Mouse (Mus musculus) ovary, postnatal 36 days (tissue): ENCODE results near the gene Fxyd7.

Experiments
- DNase-seq: peaks from one replicate; pipeline ENCODE4 v3.0.0; 2022; ENCODE audit warnings: low spot score, mixed read lengths

The Fxyd7 gene

DNA sequence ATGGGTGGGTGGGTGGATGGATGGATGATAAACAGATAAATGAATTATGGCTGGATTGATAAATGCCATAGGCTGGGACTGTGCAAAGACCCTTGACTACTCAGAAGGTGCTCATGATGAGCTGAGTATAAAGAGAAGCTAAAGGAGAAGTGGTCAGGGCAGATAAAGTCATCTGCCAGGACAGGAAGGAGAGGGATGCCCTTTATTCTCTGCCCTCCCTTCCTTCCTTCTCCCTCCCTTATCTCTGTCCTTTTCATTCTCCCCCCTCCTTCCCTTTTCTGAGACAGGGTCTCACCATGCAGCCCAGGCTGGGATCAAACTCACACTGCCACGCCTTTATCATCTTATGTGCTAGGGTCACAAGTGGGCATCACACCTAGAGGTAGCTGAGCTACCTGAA, 43.5 kb downstream of the Fxyd7 start:
- DNase-seq: no peak

DNA sequence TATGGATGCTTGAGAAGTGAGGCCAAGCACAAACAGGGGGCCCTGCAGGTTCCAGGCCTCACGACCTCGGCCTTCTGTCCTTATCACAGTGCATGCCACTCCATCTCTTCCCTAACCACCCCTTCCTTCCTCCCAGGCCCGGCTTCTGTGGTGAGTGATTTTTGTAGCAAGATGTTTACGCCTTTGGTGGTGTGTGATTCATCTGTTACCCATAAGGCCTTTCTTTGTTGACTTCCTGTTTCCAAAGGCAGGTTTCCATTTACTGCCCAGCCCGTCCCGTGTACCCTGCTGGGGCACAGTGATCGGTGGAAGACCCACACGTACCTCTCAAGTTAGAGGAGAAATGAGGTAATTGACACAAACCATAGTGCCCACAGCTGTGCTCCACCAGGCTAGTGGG, 48.6 kb downstream of the Fxyd7 start:
- no peak for DNase-seq

DNA sequence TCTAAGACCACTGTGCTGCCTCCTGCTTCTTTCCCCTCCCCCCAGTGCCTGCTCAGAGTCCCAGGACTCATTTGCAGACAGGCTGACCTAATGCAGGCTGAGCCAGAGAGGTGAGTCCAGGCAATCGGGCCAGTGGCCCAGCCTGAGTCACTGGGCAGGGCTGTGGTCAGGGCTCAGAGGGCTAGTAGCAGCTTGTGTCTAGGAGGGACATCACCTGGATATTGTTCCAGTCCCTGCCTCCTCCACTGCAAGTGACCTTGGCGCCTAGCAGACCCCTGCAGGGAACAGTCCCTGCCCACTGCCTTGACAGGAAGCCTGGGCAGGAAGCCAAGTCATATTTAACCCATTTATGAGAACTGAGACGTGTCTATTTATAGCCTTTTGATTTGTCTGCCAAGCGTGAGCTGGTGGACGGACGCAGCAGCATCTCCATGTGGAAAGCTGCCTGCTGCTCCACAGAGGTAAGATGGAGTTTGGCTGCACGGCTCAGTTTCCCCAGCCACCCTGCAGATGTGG, 50.7 kb downstream of the Fxyd7 start:
- peak; percentile 16 for DNase-seq

DNA sequence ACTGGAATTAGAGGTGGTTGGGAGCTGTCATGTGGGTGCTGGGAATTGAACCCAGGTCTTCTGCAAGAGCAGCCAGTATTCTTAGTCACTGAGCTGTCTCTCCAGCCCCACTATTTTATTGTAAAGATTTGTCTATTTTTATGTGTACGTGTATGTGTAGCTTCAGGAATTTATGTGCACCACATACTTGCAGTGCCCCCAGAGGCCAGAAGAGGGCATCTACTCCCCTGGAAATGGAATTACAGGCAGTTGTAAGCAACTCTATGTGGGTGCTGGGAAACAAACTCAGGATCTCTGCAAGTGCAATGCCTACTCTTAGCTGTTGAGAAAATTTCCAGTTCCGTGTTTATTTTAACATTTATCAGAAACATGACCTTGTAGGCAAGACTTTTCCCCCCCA, 54.8 kb downstream of the Fxyd7 start:
- DNase-seq: no peak

DNA sequence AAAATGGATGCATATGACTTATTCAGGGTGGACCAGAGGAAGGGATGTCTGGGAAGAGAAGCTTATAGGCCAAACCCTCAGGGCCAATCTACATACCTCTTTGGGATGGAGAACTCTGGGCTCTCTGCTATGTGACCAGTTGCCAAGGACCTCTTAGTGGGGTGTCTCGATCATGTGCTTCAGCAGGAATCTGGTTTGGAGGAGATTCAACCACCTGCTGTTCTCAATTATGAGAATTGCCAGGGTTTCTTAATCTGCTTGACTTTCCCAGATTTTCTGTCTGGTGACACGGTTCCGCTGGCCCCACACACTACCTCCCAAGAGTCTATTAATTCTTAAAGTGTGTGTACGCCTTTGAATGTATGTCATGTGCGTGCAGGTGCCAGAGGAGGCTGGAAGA, 57.3 kb downstream of the Fxyd7 start:
- DNase-seq: no peak
